Mouse (Mus musculus) kidney, postnatal 0 days (tissue): ENCODE data around the gene Gm20441. TPM values are rescaled to one million over a fixed set of nuclear protein-coding genes. Genes with fewer than 3 reads are reported as not detected.

ENCODE experiments used
- ATAC-seq: fragments of 200-750 bp; cut with Nextera tagmentation; replicated peaks from 2 replicates; pipeline ENCODE4 v1.8.0; 2017; ENCODE audit warnings: low read depth, moderate number of reproducible peaks, moderate TSS enrichment, moderate library complexity; ENCODE audit not compliant: low FRiP score
- DNase-seq: peaks from one replicate; pipeline ENCODE4 v3.0.0-alpha.2; 2016; ENCODE audit warnings: low spot score
- H3K27ac ChIP-seq: fragments of 300-500 bp; sonication (generic); 2 replicates; pipeline ENCODE4 v1.5.1; 2014; ENCODE audit warnings: mild to moderate bottlenecking
- H3K27me3 ChIP-seq: fragments of 300-500 bp; sonication (generic); 2 replicates; pipeline ENCODE4 v1.6.1; 2014; ENCODE audit warnings: low read length, mixed read lengths; ENCODE audit not compliant: insufficient read depth
- H3K36me3 ChIP-seq: fragments of 300-500 bp; sonication (generic); 2 replicates; pipeline ENCODE4 v1.6.1; 2014; ENCODE audit warnings: low read length, mixed read lengths; ENCODE audit not compliant: insufficient read depth
- H3K4me1 ChIP-seq: fragments of 300-500 bp; sonication (generic); replicated peaks from 2 replicates; pipeline ENCODE4 v1.6.1; 2014; ENCODE audit warnings: antibody characterized with exemption, low read length, mixed read lengths; ENCODE audit not compliant: insufficient read depth
- H3K4me2 ChIP-seq: fragments of 300-500 bp; sonication (generic); 2 replicates; pipeline ENCODE4 v1.6.1; 2014; ENCODE audit warnings: mild to moderate bottlenecking, low read length, moderate library complexity, mixed read lengths
- H3K4me3 ChIP-seq: fragments of 300-500 bp; sonication (generic); replicated peaks from 2 replicates; pipeline ENCODE4 v1.5.1; 2014; ENCODE audit warnings: low read depth, low read length
- H3K9ac ChIP-seq: fragments of 300-500 bp; sonication (generic); 2 replicates; pipeline ENCODE4 v1.6.1; 2014; ENCODE audit warnings: low read depth, low read length
- H3K9me3 ChIP-seq: fragments of 300-500 bp; sonication (generic); replicated peaks from 2 replicates; pipeline ENCODE4 v1.6.1; 2016; ENCODE audit warnings: low read length, inconsistent platforms, mixed read lengths
- CTCF ChIP-seq: IDR thresholded peaks from 2 replicates; pipeline ENCODE4 v1.5.1; 2016; ENCODE audit warnings: antibody characterized with exemption, low read depth, mild to moderate bottlenecking, moderate library complexity
- WGBS: fragments of 180-500 bp; shearing (Covaris S2); extraction: QIAGEN DNeasy Blood & Tissue Kit; methylation state at CpG from one replicate; pipeline ENCODE4 v1.1.7; 2014; 5-methylcytosine and 5-hydroxymethylcytosine counted together
- polyA plus RNA-seq: library from polyadenylated mRNA; unstranded; fragments of >200 nt; fragmentation: Nextera tagmentation; extraction: Ambion mirVana; gene quantifications from 2 replicates; pipeline ENCODE4 v1.2.1, GENCODE M21; 2015

Gm20441 gene
- polyA plus RNA-seq, 1 experiment from 2014 or later: 0.71 TPM

- Histone ChIP-seq H3K4me1 (no peaks in the 10 kb centered on the region), H3K36me3 (peaks cover 61% of the 10 kb centered on the region), H3K9ac (no peak overlapping the region), H3K27ac (no peak overlapping the region), H3K9me3 (no peaks in the 10 kb centered on the region), H3K4me2 (no peak overlapping the region), H3K4me3 (no peak overlapping the region), H3K27me3 (no peaks in the 10 kb centered on the region)
- WGBS: 96% methylated on average over 3 of the region's 3 CpGs
- no peak for TF ChIP-seq CTCF
- ATAC-seq: no peak
- DNase-seq: no peak
Measured at GRCm38 (mm10) chr10:75740866-75741265, 39.9 kb downstream of the Gm20441 start.

DNA sequence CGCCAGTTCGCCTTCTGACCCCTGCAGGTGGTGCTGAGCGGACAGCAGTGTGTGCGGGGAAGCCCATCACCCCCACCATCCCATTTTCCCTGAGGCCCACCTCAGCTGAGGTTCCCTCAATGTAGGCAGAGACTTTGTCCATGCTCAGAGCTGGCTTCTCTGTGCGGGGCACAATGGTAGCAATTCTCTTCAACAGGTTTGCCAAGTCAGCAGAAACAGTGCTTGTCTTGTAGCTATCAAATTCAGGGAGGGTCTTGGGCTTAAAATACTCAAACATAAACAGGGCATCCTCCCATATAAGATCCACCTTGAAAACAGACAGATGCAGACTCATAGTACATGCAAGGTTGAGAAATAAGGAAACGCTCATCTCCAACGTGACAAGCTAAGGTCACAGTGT, 55.3 kb downstream of the Gm20441 start:
- H3K36me3 ChIP-seq: peaks cover 67% of the 10 kb centered on the region

More for the DNA sequence above, 55.3 kb downstream of the Gm20441 start:
- Histone ChIP-seq H3K27ac (no peak overlapping the region), H3K4me3 (no peak overlapping the region), H3K27me3 (no peaks in the 10 kb centered on the region), H3K4me1 (no peaks in the 10 kb centered on the region), H3K9ac (no peak overlapping the region), H3K4me2 (no peak overlapping the region), H3K9me3 (no peaks in the 10 kb centered on the region)
- TF ChIP-seq CTCF: no peak
- WGBS: 90% methylated on average over 7 of the region's 7 CpGs
- ATAC-seq (no peak), DNase-seq (no peak)

Other genes starting within 250 kb of the Gm20441 start
- gene Lrrc75b, start 220.6 kb downstream of the Gm20441 start, polyA plus RNA-seq: 2.6 and 2.7 TPM in 2 replicates
- 317 and 388 TPM in 2 replicates for gene Ggt1, start 219.3 kb downstream of the Gm20441 start, polyA plus RNA-seq
- 4.2 and 5.1 TPM in 2 replicates for gene Ggt5, start 191.6 kb downstream of the Gm20441 start, polyA plus RNA-seq
- 33.7 and 38.7 TPM in 2 replicates for gene Susd2, start 136.9 kb downstream of the Gm20441 start, polyA plus RNA-seq
- gene Cabin1, start 16.6 kb downstream of the Gm20441 start, polyA plus RNA-seq: 20.5 and 24.0 TPM in 2 replicates
- gene Ddt, start 7.5 kb downstream of the Gm20441 start, polyA plus RNA-seq: 183 and 188 TPM in 2 replicates
- gene Gstt3, start 460 bp upstream of the Gm20441 start, polyA plus RNA-seq: 76.5 and 78.3 TPM in 2 replicates
- gene Gstt1, start 17.6 kb upstream of the Gm20441 start, polyA plus RNA-seq: 33.2 and 34.4 TPM in 2 replicates
- gene Gstt4, start 41.6 kb upstream of the Gm20441 start, polyA plus RNA-seq: not detected in 2 replicates
- gene Gstt2, start 56.5 kb upstream of the Gm20441 start, polyA plus RNA-seq: 125 and 129 TPM in 2 replicates
- gene Mif, start 79.3 kb upstream of the Gm20441 start, polyA plus RNA-seq: 1,473 and 1,501 TPM in 2 replicates
- 2.8 and 3.3 TPM in 2 replicates for gene Derl3, start 112.5 kb upstream of the Gm20441 start, polyA plus RNA-seq
- gene Smarcb1, start 140.7 kb upstream of the Gm20441 start, polyA plus RNA-seq: 149 and 168 TPM in 2 replicates
- gene Chchd10, start 152.2 kb upstream of the Gm20441 start, polyA plus RNA-seq: 520 and 541 TPM in 2 replicates
- 39.4 and 43.2 TPM in 2 replicates for gene Mmp11, start 155.5 kb upstream of the Gm20441 start, polyA plus RNA-seq
- 0.32 and 0.39 TPM in 2 replicates for gene Gm867, start 159.7 kb upstream of the Gm20441 start, polyA plus RNA-seq
- gene Vpreb3, start 162.1 kb upstream of the Gm20441 start, polyA plus RNA-seq: 0.78 and 0.97 TPM in 2 replicates
- 0.16 TPM in 1 of 2 replicates, not detected in the other for gene Gm5134, start 173.6 kb upstream of the Gm20441 start, polyA plus RNA-seq